Mouse (Mus musculus) MEL (cell line): ENCODE results near the gene Cyb5r1. TPM values are rescaled to one million over a fixed set of nuclear protein-coding genes. Genes with fewer than 3 reads are reported as not detected.

Source experiments
- DNase-seq: peaks from one replicate; pipeline ENCODE4 v3.0.0; 2011; ENCODE audit warnings: low read depth, low spot score
- H3K27ac ChIP-seq: 2 replicates; pipeline ENCODE4 v1.5.1; 2012; ENCODE audit warnings: low read depth, mild to moderate bottlenecking, control low read depth, low read length, moderate library complexity; ENCODE audit not compliant: control insufficient read depth
- H3K27me3 ChIP-seq, 2 experiments: fragments of 150-350 bp in 1 of 2; sonication (generic) in 1 of 2; 2 replicates each; pipeline ENCODE4 v1.6.1; 2012; ENCODE audit warnings: low read length in 2 of 2, mild to moderate bottlenecking in 2 of 2, improper control_type of control experiment in 1 of 2, moderate library complexity in 1 of 2; ENCODE audit not compliant: insufficient read depth in 2 of 2, control insufficient read depth in 1 of 2
- H3K36me3 ChIP-seq, 2 experiments: 2 replicates each; pipeline ENCODE4 v1.6.1; 2012 to 2014; ENCODE audit warnings: low read length in 2 of 2, improper control_type of control experiment in 1 of 2, inconsistent platforms in 1 of 2, mild to moderate bottlenecking in 1 of 2; ENCODE audit not compliant: insufficient read depth in 2 of 2, control insufficient read depth in 1 of 2
- H3K4me1 ChIP-seq, 2 experiments: fragments of 150-350 bp in 1 of 2; sonication (generic) in 1 of 2; 2 replicates each; pipeline ENCODE4 v1.6.1; 2012; ENCODE audit warnings: low read length in 2 of 2, improper control_type of control experiment in 1 of 2, mild to moderate bottlenecking in 1 of 2; ENCODE audit not compliant: insufficient read depth in 2 of 2, control insufficient read depth in 1 of 2
- H3K4me3 ChIP-seq, 2 experiments: fragments of 150-350 bp in 1 of 2; sonication (generic) in 1 of 2; 2 replicates each; pipeline ENCODE4 v1.5.1; 2012; ENCODE audit warnings: low read depth in 2 of 2, low read length in 2 of 2, mild to moderate bottlenecking in 2 of 2, moderate library complexity in 2 of 2, control low read depth in 1 of 2, improper control_type of control experiment in 1 of 2; ENCODE audit not compliant: control insufficient read depth in 1 of 2, insufficient read depth in 1 of 2
- H3K79me2 ChIP-seq: 2 replicates; pipeline ENCODE4 v1.6.1; 2012; ENCODE audit warnings: mild to moderate bottlenecking, low read length, moderate library complexity; ENCODE audit not compliant: control insufficient read depth, poor library complexity, insufficient read depth
- H3K9ac ChIP-seq: 2 replicates; pipeline ENCODE4 v1.6.1; 2012; ENCODE audit warnings: low read depth, mild to moderate bottlenecking, control low read depth, low read length, moderate library complexity; ENCODE audit not compliant: control insufficient read depth, poor library complexity, severe bottlenecking
- H3K9me3 ChIP-seq: fragments of 150-350 bp; sonication (generic); replicated peaks from 2 replicates; pipeline ENCODE4 v1.6.1; 2012; ENCODE audit warnings: mild to moderate bottlenecking, low read length, improper control_type of control experiment, moderate library complexity; ENCODE audit not compliant: insufficient read depth
- BHLHE40 ChIP-seq: IDR thresholded peaks from 2 replicates; pipeline ENCODE4 v1.6.1; 2012; ENCODE audit warnings: low read depth, mild to moderate bottlenecking, inconsistent platforms, low read length, improper control_type of control experiment, borderline replicate concordance
- CHD1 ChIP-seq: IDR thresholded peaks from 2 replicates; pipeline ENCODE4 v1.6.1; 2012; ENCODE audit warnings: low read depth, mild to moderate bottlenecking, inconsistent platforms, low read length, improper control_type of control experiment
- CHD2 ChIP-seq: IDR thresholded peaks from 2 replicates; pipeline ENCODE4 v1.6.1; 2011; ENCODE audit warnings: low read length, improper control_type of control experiment
- CTCF ChIP-seq, 3 experiments: IDR thresholded peaks in 2 of 3; conservative IDR thresholded peaks in 1 of 3; 2 replicates each; pipeline ENCODE4 v1.5.1; 2011 to 2012; ENCODE audit warnings: low read length in 3 of 3, low read depth in 2 of 3, mild to moderate bottlenecking in 2 of 3, improper control_type of control experiment in 1 of 3, inconsistent platforms in 1 of 3, mixed read lengths in 1 of 3, moderate library complexity in 1 of 3; ENCODE audit not compliant: control insufficient read depth in 1 of 3, insufficient read depth in 1 of 3, poor library complexity in 1 of 3, severe bottlenecking in 1 of 3
- E2F4 ChIP-seq: IDR thresholded peaks from 2 replicates; pipeline ENCODE4 v1.6.1; 2011; ENCODE audit warnings: low read depth, low read length, improper control_type of control experiment, borderline replicate concordance
- EP300 ChIP-seq, 2 experiments: IDR thresholded peaks; 2 replicates each; pipeline ENCODE4 v1.6.1; 2011; ENCODE audit warnings: improper control_type of control experiment in 2 of 2, low read length in 2 of 2, low read depth in 1 of 2, mild to moderate bottlenecking in 1 of 2
- ETS1 ChIP-seq: IDR thresholded peaks from 2 replicates; pipeline ENCODE4 v1.6.1; 2012; ENCODE audit warnings: low read depth, mild to moderate bottlenecking, inconsistent platforms, low read length, improper control_type of control experiment, moderate library complexity
- GABPA ChIP-seq: IDR thresholded peaks from 2 replicates; pipeline ENCODE4 v1.6.1; 2012; ENCODE audit warnings: low read depth, mild to moderate bottlenecking, inconsistent platforms, low read length, improper control_type of control experiment, moderate library complexity
- GATA1 ChIP-seq: IDR thresholded peaks from 2 replicates; pipeline ENCODE4 v1.6.1; 2011; ENCODE audit warnings: low read depth, low read length, improper control_type of control experiment
- HCFC1 ChIP-seq: IDR thresholded peaks from 2 replicates; pipeline ENCODE4 v1.6.1; 2012; ENCODE audit warnings: low read depth, mild to moderate bottlenecking, inconsistent platforms, low read length, improper control_type of control experiment, moderate library complexity
- JUND ChIP-seq: IDR thresholded peaks from 2 replicates; pipeline ENCODE4 v1.6.1; 2011; ENCODE audit warnings: low read depth, mild to moderate bottlenecking, improper control_type of control experiment, low read length
- KAT2A ChIP-seq: conservative IDR thresholded peaks from 2 replicates; pipeline ENCODE4 v1.6.1; 2012; ENCODE audit warnings: low read depth, low read length, improper control_type of control experiment, inconsistent platforms
- MAFK ChIP-seq: IDR thresholded peaks from 2 replicates; pipeline ENCODE4 v1.6.1; 2011; ENCODE audit warnings: low read depth, mild to moderate bottlenecking, low read length, improper control_type of control experiment, borderline replicate concordance
- MAX ChIP-seq: IDR thresholded peaks from 2 replicates; pipeline ENCODE4 v1.6.1; 2011; ENCODE audit warnings: low read length, improper control_type of control experiment
- MAZ ChIP-seq: IDR thresholded peaks from 2 replicates; pipeline ENCODE4 v1.6.1; 2012; ENCODE audit warnings: low read depth, mild to moderate bottlenecking, inconsistent platforms, low read length, improper control_type of control experiment
- MEF2A ChIP-seq: IDR thresholded peaks from 2 replicates; pipeline ENCODE4 v1.6.1; 2014; ENCODE audit warnings: low read depth, mild to moderate bottlenecking, inconsistent platforms, low read length, improper control_type of control experiment; ENCODE audit not compliant: poor library complexity, insufficient replicate concordance, severe bottlenecking; ENCODE audit errors: extremely low read depth
- MXI1 ChIP-seq: IDR thresholded peaks from 2 replicates; pipeline ENCODE4 v1.6.1; 2011; ENCODE audit warnings: mild to moderate bottlenecking, low read depth, low read length, improper control_type of control experiment
- MYB ChIP-seq: IDR thresholded peaks from 2 replicates; pipeline ENCODE4 v1.6.1; 2011; ENCODE audit warnings: mild to moderate bottlenecking, low read depth, low read length, improper control_type of control experiment
- MYC ChIP-seq: IDR thresholded peaks from 2 replicates; pipeline ENCODE4 v1.6.1; 2011; ENCODE audit warnings: low read depth, mild to moderate bottlenecking, low read length, improper control_type of control experiment, moderate library complexity
- NELFE ChIP-seq: IDR thresholded peaks from 2 replicates; pipeline ENCODE4 v1.6.1; 2011; ENCODE audit warnings: low read depth, low read length, improper control_type of control experiment
- NRF1 ChIP-seq: IDR thresholded peaks from 2 replicates; pipeline ENCODE4 v1.6.1; 2014; ENCODE audit warnings: low read depth, mild to moderate bottlenecking, inconsistent platforms, low read length, improper control_type of control experiment, moderate library complexity; ENCODE audit not compliant: poor library complexity, insufficient read depth, severe bottlenecking
- POLR2A ChIP-seq, 2 experiments: IDR thresholded peaks; 2 replicates each; pipeline ENCODE4 v1.6.1; 2011 to 2012; ENCODE audit warnings: low read length in 2 of 2, mild to moderate bottlenecking in 2 of 2, control low read depth in 1 of 2, improper control_type of control experiment in 1 of 2, low read depth in 1 of 2, moderate library complexity in 1 of 2; ENCODE audit not compliant: control insufficient read depth in 1 of 2, insufficient read depth in 1 of 2, poor library complexity in 1 of 2
- POLR2AphosphoS2 ChIP-seq: IDR thresholded peaks from 2 replicates; pipeline ENCODE4 v1.6.1; 2011; ENCODE audit warnings: low read length, improper control_type of control experiment
- POLR2AphosphoS5 ChIP-seq: IDR thresholded peaks from 2 replicates; pipeline ENCODE4 v1.6.1; 2012; ENCODE audit warnings: low read depth, borderline replicate concordance, mild to moderate bottlenecking, inconsistent platforms, low read length, moderate library complexity, mixed read lengths
- RAD21 ChIP-seq: IDR thresholded peaks from 2 replicates; pipeline ENCODE4 v1.6.1; 2011; ENCODE audit warnings: mild to moderate bottlenecking, low read depth, low read length, improper control_type of control experiment
- RCOR1 ChIP-seq: IDR thresholded peaks from 2 replicates; pipeline ENCODE4 v1.6.1; 2012; ENCODE audit warnings: low read depth, mild to moderate bottlenecking, inconsistent platforms, low read length, improper control_type of control experiment
- SIN3A ChIP-seq: IDR thresholded peaks from 2 replicates; pipeline ENCODE4 v1.6.1; 2012; ENCODE audit warnings: low read length, improper control_type of control experiment, inconsistent platforms
- SMC3 ChIP-seq: IDR thresholded peaks from 2 replicates; pipeline ENCODE4 v1.6.1; 2011; ENCODE audit warnings: low read depth, low read length, improper control_type of control experiment
- TAL1 ChIP-seq: IDR thresholded peaks from 2 replicates; pipeline ENCODE4 v1.6.1; 2012; ENCODE audit warnings: mild to moderate bottlenecking, inconsistent platforms, low read length, moderate library complexity, mixed read lengths
- TBP ChIP-seq: IDR thresholded peaks from 2 replicates; pipeline ENCODE4 v1.8.0; 2011; ENCODE audit warnings: low read depth, low read length, improper control_type of control experiment
- TCF12 ChIP-seq: IDR thresholded peaks from 2 replicates; pipeline ENCODE4 v1.6.1; 2014; ENCODE audit warnings: low read depth, mild to moderate bottlenecking, inconsistent platforms, low read length, improper control_type of control experiment, moderate library complexity
- UBTF ChIP-seq: IDR thresholded peaks from 2 replicates; pipeline ENCODE4 v1.6.1; 2012; ENCODE audit warnings: low read depth, mild to moderate bottlenecking, inconsistent platforms, low read length, improper control_type of control experiment, moderate library complexity, borderline replicate concordance; ENCODE audit not compliant: insufficient read depth
- USF1 ChIP-seq: IDR thresholded peaks from 2 replicates; pipeline ENCODE4 v1.6.1; 2014; ENCODE audit warnings: low read depth, mild to moderate bottlenecking, inconsistent platforms, low read length, improper control_type of control experiment, moderate library complexity
- USF2 ChIP-seq, 2 experiments: IDR thresholded peaks; 2 replicates each; pipeline ENCODE4 v1.6.1; 2011 to 2012; ENCODE audit warnings: improper control_type of control experiment in 2 of 2, low read length in 2 of 2, borderline replicate concordance in 1 of 2, inconsistent platforms in 1 of 2, low read depth in 1 of 2, mild to moderate bottlenecking in 1 of 2; ENCODE audit not compliant: insufficient read depth in 1 of 2
- ZKSCAN1 ChIP-seq: IDR thresholded peaks from 2 replicates; pipeline ENCODE4 v1.6.1; 2012; ENCODE audit warnings: low read depth, mild to moderate bottlenecking, inconsistent platforms, low read length, improper control_type of control experiment, moderate library complexity
- ZMIZ1 ChIP-seq: IDR thresholded peaks from 2 replicates; pipeline ENCODE4 v1.6.1; 2012; ENCODE audit warnings: low read depth, mild to moderate bottlenecking, inconsistent platforms, low read length, improper control_type of control experiment, moderate library complexity
- ZNF384 ChIP-seq: IDR thresholded peaks from 2 replicates; pipeline ENCODE4 v1.6.1; 2012; ENCODE audit warnings: low read depth, mild to moderate bottlenecking, inconsistent platforms, low read length, improper control_type of control experiment
- polyA plus RNA-seq, 2 experiments: library from polyadenylated mRNA; stranded (reverse) in 1 of 2; unstranded in 1 of 2; fragments of >175 nt in 1 of 2; fragments of >200 nt in 1 of 2; gene quantifications; 2 replicates each; pipeline versions ENCODE4 v1.2.1 to v1.2.4; 2012; ENCODE audit warnings: low replicate concordance in 2 of 2, low read depth in 1 of 2; ENCODE audit not compliant: insufficient read length in 2 of 2, insufficient read depth in 1 of 2, missing spikeins in 1 of 2
- total RNA-seq: library from RNA; depleted of rRNA; stranded (reverse); fragments of 300-350 nt; gene quantifications from 2 replicates; pipeline ENCODE4 v1.2.3, GENCODE M21; 2012

The Cyb5r1 gene
- total and polyA plus RNA-seq, 3 experiments: 18.8 to 94.8 TPM; not detected in 1

DNA sequence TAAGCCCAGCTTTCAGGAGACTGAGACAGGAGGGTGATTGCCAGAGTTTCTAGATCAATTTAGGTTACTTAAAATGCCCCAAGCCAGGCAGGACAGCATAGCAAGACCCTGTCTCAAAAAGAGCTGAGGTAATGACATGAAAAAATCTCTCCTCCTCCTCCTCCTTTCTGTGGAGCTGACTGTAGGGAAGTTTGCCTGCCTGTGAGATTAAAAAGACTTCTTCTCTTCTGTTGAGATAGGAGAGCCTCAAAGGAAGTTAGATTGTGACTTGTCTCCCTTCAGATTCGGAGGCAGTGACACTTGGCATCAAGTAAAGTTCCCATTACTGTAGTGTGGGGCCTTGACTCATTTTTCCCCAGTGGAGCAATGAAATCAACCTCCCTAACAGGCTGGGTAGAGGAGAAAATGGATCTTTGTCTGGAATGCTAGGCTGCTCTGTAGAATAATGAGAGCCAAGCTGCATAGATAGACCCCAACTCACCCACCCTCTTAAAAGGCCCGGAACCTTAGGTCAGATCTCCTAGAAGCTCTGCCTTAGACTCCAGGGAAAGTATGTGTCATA is 13.1 kb downstream of the Cyb5r1 start:
- Histone ChIP-seq H3K4me3 (no peak overlapping the region), H3K27me3 (no peaks in the 10 kb centered on the region), H3K36me3 (peaks cover 6 to 44% of the 10 kb centered on the region in 2 experiments), H3K27ac (peak overlapping the region; percentile 68), H3K4me1 (peaks cover 18 to 39% of the 10 kb centered on the region in 2 experiments), H3K9me3 (no peaks in the 10 kb centered on the region), H3K79me2 (peaks cover 44% of the 10 kb centered on the region), H3K9ac (peak overlapping the region; percentile 10; the same call in 1 of the 2 replicates)
- peak; percentile 78 for DNase-seq
- TF ChIP-seq ZNF384 (peak; percentile 53; the same call in 1 of the 2 replicates), CTCF (IDR thresholded peaks at IDR 0.05 in 2 of 3, conservative IDR thresholded peaks at IDR 0.05 in 1 of 3; ENCODE audit: control insufficient read depth in 1 of 3, insufficient read depth in 1 of 3, low read depth in 2 of 3, low read length in 3 of 3, poor library complexity in 1 of 3, severe bottlenecking in 1 of 3) (no peak), NRF1 (no peak), USF2 (IDR thresholded peaks at IDR 0.05; ENCODE audit: borderline replicate concordance in 1 of 2, insufficient read depth in 1 of 2, low read depth in 1 of 2, low read length in 2 of 2) (no peak), MXI1 (peak; percentile 63; the same call in 1 of the 2 replicates), HCFC1 (0 out of 2 replicates have a peak, but pooled peaks have one; percentile 34), USF1 (no peak), GATA1 (peak; percentile 89), MAFK (no peak), CHD1 (no peak), BHLHE40 (no peak), UBTF (no peak), JUND (no peak), RCOR1 (peak; percentile 96), SIN3A (peak; percentile 48), MYB (peak; percentile 69), ZKSCAN1 (no peak), EP300 (IDR thresholded peaks at IDR 0.05; ENCODE audit: low read depth in 1 of 2, low read length in 2 of 2) (peak; percentile 91 to 92), TAL1 (peak; percentile 33; the same call in 1 of the 2 replicates), MEF2A (no peak), POLR2A (IDR thresholded peaks at IDR 0.05; ENCODE audit: control insufficient read depth in 1 of 2, insufficient read depth in 1 of 2, low read depth in 1 of 2, low read length in 2 of 2, poor library complexity in 1 of 2) (no peak), ETS1 (peak; percentile 73; the same call in 1 of the 2 replicates), TBP (0 out of 2 replicates have a peak, but pooled peaks have one; percentile 18), POLR2AphosphoS2 (no peak), MAZ (no peak), MAX (no peak), GABPA (no peak), MYC (0 out of 2 replicates have a peak, but pooled peaks have one; percentile 37), NELFE (no peak), RAD21 (no peak), E2F4 (no peak), KAT2A (no peak), CHD2 (no peak), ZMIZ1 (no peak), SMC3 (no peak), POLR2AphosphoS5 (no peak), TCF12 (peak; percentile 86)
